Mouse (Mus musculus) A20 (cell line): ENCODE measurements at regions not wholly inside any gene's neighbourhood (a gene's known extent, or its start where the extent isn't known, plus 50 kb on each side); places are given as distances from the start of the nearest gene placed in this dataset.

Source experiments
- DNase-seq: peaks from one replicate; pipeline ENCODE4 v3.0.0-alpha.2; 2011; ENCODE audit warnings: low read depth, low spot score

- DNase-seq: no peak
These were observed 160.6 kb upstream of the Sema3d start for GRCm38 (mm10) chr5:12222622-12223021.

GRCm38 (mm10) chr5:12233377-12234096 lies 149.6 kb upstream of the Sema3d start:
- DNase-seq: no peak

- no peak for DNase-seq
These were observed 139.9 kb upstream of the Sema3d start for GRCm38 (mm10) chr5:12243179-12243805.

- peak; percentile 36 for DNase-seq
These were observed 89.5 kb upstream of the Sema3d start for GRCm38 (mm10) chr5:12293685-12294084.

GRCm38 (mm10) chr5:12297331-12297730 lies 85.9 kb upstream of the Sema3d start:
- DNase-seq: no peak

GRCm38 (mm10) chr5:12301833-12302808 lies 81.1 kb upstream of the Sema3d start:
- DNase-seq: no peak

GRCm38 (mm10) chr5:12309408-12309807 lies 73.8 kb upstream of the Sema3d start:
- DNase-seq: no peak

- no peak for DNase-seq
These were observed 50.4 kb upstream of the Sema3d start for GRCm38 (mm10) chr5:12332648-12333305.
